Mouse (Mus musculus): ENCODE data around the gene Ranbp1.

GRCm38 (mm10) chr16:18288166-18288565 lies 39.6 kb upstream of the Ranbp1 start:
- TF ChIP-seq POLR2A (IDR thresholded peaks at IDR 0.05; ENCODE audit: insufficient read depth, low read depth, low read length) (no peak), CTCF (IDR thresholded peaks at IDR 0.05; ENCODE audit: insufficient read depth, low read depth, low read length) (no peak)
